Mouse (Mus musculus) spleen, adult 12 weeks (tissue): ENCODE measurements around the gene Rnft1.

ENCODE experiments used
- DNase-seq: peaks from one replicate; pipeline ENCODE4 v3.0.0; 2022; ENCODE audit warnings: low spot score

Gene Rnft1

DNA sequence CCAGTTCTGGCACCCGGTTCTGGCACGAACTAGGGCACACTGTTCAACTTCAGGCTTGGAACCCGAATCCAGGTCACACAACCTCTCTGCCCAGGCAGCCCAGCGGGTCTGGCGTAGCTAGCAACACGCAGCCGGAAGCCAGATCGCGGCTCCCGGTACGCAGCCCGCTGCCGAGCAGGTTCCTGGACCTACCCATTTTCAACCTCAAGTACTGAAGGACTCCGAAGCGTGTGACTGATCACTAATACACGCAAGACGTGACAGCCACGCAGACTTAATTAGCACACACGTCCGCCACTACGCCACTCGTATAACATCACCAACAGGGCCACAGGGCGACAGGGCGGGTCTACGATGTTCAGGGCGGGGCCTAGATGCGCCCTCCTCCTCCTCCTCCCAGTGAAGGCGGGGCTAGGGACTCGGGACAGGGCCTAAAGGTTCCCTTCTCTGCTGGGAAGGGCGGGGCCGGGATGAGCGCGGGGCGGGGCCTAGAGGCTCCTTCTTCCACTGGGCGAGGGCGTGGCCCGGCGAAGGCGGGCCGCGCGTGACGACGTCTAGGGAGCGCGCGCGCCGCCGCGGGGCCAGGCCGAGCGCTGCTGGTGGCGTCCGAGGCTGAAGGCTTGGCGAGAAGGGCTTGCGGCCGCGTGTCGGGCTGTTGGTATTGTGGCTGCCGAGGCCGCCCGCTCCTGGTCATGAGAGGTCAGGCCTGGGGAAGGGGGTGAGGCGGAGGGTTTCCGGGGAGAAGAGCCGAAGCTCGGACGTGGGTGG is at the start of gene Rnft1:
TSS of gene Rnft1 (plus strand) at position 557 of the 768 bp plus-strand sequence.
- DNase-seq, result peak; percentile 99

- DNase-seq, result peak; percentile 4
Measured at GRCm38 (mm10) chr11:86436843-86437242, 47.6 kb upstream of the Rnft1 start.

GRCm38 (mm10) chr11:86438261-86438660 is 46.2 kb upstream of the Rnft1 start:
- DNase-seq, result no peak

- DNase-seq, result no peak
Measured at GRCm38 (mm10) chr11:86440791-86441190, 43.7 kb upstream of the Rnft1 start.

DNA sequence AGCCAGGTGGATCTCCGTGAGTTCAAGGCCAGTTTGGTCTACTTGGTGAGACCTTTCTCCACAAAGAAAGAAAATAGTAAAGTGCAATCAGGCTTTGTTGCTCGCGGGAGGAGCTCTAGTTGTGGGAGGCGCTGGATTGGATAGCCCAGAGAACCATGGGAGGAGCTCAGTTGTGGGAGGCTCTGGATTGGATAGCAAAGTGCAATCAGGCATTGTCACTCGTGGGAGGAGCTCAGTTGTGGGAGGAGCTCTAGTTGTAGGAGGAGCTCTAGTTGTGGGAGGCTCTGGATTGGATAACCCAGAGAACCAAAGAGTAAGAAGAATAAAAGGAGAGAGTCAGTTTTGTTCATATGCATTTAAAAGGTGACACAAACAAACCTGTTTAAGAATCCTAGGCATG is 30.5 kb upstream of the Rnft1 start:
- DNase-seq, result no peak

DNA sequence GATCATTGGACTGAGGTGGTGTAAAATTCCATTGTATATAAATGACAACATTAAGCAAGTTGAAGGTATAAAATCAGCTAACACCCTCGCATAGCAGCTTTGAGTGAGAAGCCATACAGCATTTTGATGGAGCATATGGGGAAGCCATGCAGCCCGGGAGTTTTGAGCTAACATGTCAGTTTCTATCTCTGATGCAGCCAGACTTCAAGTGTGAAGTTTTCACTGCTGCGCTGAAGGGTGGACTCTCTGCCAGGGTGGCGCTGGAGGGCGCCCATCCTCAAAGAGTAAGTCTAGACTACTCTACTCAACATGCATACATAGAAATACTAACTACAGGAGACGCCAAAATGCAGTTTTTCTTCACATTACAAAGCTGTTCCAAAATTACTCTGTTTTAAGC is 26.9 kb upstream of the Rnft1 start:
- DNase-seq, result no peak

- DNase-seq, result no peak
Measured at GRCm38 (mm10) chr11:86458866-86459265, 25.6 kb upstream of the Rnft1 start.

- no peak for DNase-seq
Measured at GRCm38 (mm10) chr11:86462579-86462978, 21.9 kb upstream of the Rnft1 start.

- peak; percentile 42 for DNase-seq
Measured at GRCm38 (mm10) chr11:86464275-86464674, 20.2 kb upstream of the Rnft1 start.

- DNase-seq, result no peak
Measured at GRCm38 (mm10) chr11:86468345-86468744, 16.1 kb upstream of the Rnft1 start.

DNA sequence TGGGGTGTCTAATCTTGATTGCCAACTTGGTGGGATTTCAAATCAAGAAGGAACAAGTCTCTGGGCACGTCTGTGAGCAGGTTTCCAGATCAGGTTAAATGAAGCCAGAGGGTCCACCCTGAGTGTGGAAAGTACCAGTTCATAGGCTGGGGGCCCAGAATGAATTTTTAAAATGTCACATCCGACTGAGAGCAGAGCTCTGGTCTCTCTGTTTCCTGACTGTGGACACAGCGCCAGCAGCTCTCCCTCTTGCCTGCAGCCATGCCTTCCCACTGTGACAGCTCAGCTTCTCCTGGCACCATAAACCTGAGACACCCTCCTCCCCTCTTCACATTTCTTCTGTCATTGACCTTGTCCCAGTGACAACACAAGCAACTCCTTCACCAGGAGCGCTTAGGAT is 15.5 kb upstream of the Rnft1 start:
- no peak for DNase-seq

DNA sequence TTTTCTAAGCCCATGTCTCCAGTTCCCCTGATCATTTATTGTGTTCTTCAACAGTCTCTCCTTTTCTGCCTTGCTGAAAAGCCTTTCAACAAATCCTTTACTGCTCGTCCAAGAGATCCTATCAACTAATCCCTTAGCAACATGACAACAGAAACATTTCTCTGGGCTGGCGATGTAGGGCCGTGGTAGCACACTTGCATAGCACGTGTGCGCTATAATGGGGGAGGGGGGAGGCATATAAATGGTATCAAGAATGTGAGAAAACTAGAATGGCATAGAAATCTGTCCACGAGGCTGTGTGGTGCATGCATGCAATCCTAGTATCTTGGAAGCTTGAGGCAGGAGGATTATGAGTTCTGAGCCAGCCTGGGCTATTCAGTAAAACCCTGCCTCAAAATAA is 12.7 kb upstream of the Rnft1 start:
- no peak for DNase-seq

- DNase-seq, result no peak
Measured at GRCm38 (mm10) chr11:86472771-86473171, 11.7 kb upstream of the Rnft1 start.

DNA sequence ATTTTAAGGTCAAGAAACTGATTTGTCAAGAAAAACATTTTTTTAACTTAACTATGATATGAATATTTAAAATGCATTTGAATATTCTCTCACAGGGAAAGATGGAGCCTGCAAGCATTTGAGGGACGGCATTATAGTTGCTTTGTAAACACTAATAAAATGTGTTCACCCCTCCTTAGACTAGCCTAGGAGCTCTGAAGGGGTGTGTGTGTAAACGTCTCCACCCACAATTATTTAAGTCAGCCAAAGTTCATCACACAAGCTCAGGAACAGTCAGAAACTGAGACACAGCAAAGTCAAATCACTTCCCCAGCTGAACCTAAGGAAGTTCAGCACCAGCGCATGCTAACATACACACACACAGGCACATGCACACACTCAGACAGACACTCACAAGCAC is 10.9 kb upstream of the Rnft1 start:
- no peak for DNase-seq

DNA sequence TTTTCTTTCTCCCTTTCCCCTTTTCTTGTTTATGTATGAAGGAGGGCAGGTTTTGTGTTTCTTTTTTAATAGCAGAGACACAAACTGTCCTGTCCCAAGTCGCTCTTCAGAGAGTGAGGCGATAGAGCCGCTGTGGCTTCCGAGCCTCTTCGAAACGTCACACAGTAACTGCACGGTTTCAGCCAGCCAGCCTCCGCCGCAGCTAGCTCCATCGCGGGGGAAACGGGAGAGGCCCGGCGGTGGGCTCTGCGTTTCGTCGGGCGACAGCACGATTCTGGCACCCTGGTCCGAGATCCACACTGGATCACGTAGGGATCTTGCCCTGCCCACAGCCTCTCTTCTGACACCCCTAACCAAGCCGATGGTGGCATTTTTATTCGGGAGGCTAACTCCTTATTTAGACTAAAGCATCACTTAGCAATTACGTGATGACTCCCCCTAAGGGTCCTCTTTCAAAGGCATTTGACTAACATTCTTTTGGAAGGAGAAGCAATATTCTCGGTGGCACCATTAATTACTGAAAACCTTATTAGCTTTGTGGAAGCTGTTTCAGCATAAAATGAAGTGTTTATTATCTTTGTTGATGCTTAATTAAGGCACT is 553 bp downstream of the Rnft1 start:
- no peak for DNase-seq

GRCm38 (mm10) chr11:86490782-86491181 is 6.3 kb downstream of the Rnft1 start:
- DNase-seq, result no peak

DNA sequence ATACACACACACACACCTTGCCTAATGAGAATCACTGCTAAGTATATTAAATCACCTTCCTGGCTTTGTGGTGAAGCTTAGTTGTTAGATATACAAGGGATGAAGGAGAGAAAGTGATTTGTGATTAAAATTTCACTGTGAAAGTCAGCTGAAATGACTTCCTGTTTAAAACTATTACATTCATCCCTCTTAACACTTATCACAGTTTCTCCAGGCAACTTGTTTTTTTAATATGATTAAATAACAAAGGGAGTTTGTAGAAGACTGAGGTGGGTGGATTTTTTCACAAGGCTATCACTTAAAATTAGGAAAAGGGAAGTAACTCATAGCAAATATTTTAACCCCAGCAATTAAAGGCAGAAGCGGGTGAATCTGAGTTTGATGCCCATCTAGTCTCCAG is 12.9 kb downstream of the Rnft1 start:
- DNase-seq, result no peak

DNA sequence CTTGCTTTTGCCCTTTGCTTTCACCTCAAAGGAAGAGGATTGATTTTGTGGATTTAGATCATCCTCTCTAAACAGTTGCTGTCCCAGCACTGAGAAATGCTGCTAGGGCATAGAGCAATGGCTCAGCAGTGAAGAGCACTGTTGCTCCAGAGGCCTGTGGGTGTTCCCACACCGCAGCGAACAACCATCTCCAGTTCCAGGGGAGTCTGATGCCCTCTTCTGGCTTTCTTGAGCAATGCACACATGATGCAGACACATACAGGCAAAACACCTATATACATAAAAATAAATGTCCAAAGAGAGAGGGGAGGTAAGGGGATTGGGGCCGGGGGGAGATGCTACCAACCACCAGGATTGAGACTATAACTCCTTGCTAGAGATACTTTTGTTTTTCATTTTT is 13.5 kb downstream of the Rnft1 start:
- no peak for DNase-seq

DNA sequence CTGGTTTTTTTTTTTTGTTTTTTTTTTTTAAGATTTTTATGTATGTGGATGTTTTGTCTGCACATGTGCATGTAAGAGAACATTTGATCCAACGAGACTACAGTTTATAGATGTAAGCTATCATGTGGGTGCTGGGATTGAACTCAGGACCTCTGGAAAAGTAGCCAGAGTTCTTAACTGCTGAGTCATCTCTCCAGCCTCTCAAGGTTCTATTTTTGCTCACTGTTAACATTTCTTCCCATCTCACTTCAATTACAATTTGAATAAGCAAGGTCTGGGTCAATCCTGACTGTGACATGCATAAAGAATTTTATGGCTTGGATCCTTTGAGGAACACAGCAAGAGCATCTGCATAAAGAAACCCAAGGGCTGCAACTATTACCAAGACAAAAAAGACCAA is 16.3 kb downstream of the Rnft1 start:
- DNase-seq, result no peak

DNA sequence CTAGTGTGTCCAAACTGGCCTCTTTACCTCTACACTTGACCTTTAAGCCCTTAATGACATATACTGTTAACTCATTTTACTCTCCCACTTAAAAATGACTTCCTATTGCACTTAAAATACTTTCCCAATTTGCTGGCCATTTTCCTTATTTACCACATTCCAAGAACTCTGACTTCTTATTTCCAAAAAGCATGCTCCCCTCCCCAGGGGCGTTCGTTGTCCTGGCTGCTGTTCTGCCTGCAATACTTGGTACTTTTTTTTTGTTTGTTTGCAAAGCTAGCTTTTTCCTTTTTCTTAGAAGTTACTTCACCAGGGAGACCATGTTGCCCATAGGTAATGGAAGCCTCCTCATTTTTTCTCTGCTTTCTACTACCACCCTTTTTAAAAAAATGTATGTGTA is 18.7 kb downstream of the Rnft1 start:
- no peak for DNase-seq

GRCm38 (mm10) chr11:86507334-86507733 is 22.9 kb downstream of the Rnft1 start:
- no peak for DNase-seq

GRCm38 (mm10) chr11:86507991-86508390 is 23.5 kb downstream of the Rnft1 start:
- DNase-seq, result no peak

DNA sequence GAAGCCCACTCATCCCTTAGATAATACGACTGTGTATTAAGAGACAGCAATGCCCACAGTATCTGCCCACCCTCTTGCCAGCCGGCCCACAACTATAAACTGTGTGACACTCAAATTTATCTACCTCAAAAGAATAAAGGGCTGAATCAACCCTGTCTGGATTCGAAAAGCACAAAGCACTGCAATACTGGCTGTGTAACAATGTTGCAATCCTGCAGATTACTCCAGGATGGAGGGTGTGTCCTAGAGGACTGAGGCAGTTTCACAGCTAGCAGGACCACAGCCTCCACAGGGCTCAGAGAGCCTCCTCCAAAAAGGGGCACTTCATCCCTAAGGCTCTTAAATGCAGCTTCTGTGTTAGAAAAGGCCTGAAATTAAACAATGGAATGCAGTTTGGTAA is 32.2 kb downstream of the Rnft1 start:
- no peak for DNase-seq

GRCm38 (mm10) chr11:86517229-86517628 is 32.8 kb downstream of the Rnft1 start:
- DNase-seq, result no peak
